Mouse (Mus musculus) MEL (cell line): ENCODE data around the gene Slc35f6. TPM values are rescaled to one million over a fixed set of nuclear protein-coding genes. Genes with fewer than 3 reads are reported as not detected.
A peak's percentile ranks its signal among the peaks of the same experiment; 100 is the strongest.

Experiments
- DNase-seq: peaks from one replicate; pipeline ENCODE4 v3.0.0; 2011; ENCODE audit warnings: low read depth, low spot score
- H3K27ac ChIP-seq: 2 replicates; pipeline ENCODE4 v1.5.1; 2012; ENCODE audit warnings: low read depth, mild to moderate bottlenecking, control low read depth, low read length, moderate library complexity; ENCODE audit not compliant: control insufficient read depth
- H3K27me3 ChIP-seq, 2 experiments: fragments of 150-350 bp in 1 of 2; sonication (generic) in 1 of 2; 2 replicates each; pipeline ENCODE4 v1.6.1; 2012; ENCODE audit warnings: low read length in 2 of 2, mild to moderate bottlenecking in 2 of 2, improper control_type of control experiment in 1 of 2, moderate library complexity in 1 of 2; ENCODE audit not compliant: insufficient read depth in 2 of 2, control insufficient read depth in 1 of 2
- H3K36me3 ChIP-seq, 2 experiments: 2 replicates each; pipeline ENCODE4 v1.6.1; 2012 to 2014; ENCODE audit warnings: low read length in 2 of 2, improper control_type of control experiment in 1 of 2, inconsistent platforms in 1 of 2, mild to moderate bottlenecking in 1 of 2; ENCODE audit not compliant: insufficient read depth in 2 of 2, control insufficient read depth in 1 of 2
- H3K4me1 ChIP-seq, 2 experiments: fragments of 150-350 bp in 1 of 2; sonication (generic) in 1 of 2; 2 replicates each; pipeline ENCODE4 v1.6.1; 2012; ENCODE audit warnings: low read length in 2 of 2, improper control_type of control experiment in 1 of 2, mild to moderate bottlenecking in 1 of 2; ENCODE audit not compliant: insufficient read depth in 2 of 2, control insufficient read depth in 1 of 2
- H3K4me3 ChIP-seq, 2 experiments: fragments of 150-350 bp in 1 of 2; sonication (generic) in 1 of 2; 2 replicates each; pipeline ENCODE4 v1.5.1; 2012; ENCODE audit warnings: low read depth in 2 of 2, low read length in 2 of 2, mild to moderate bottlenecking in 2 of 2, moderate library complexity in 2 of 2, control low read depth in 1 of 2, improper control_type of control experiment in 1 of 2; ENCODE audit not compliant: control insufficient read depth in 1 of 2, insufficient read depth in 1 of 2
- H3K79me2 ChIP-seq: 2 replicates; pipeline ENCODE4 v1.6.1; 2012; ENCODE audit warnings: mild to moderate bottlenecking, low read length, moderate library complexity; ENCODE audit not compliant: control insufficient read depth, poor library complexity, insufficient read depth
- H3K9ac ChIP-seq: 2 replicates; pipeline ENCODE4 v1.6.1; 2012; ENCODE audit warnings: low read depth, mild to moderate bottlenecking, control low read depth, low read length, moderate library complexity; ENCODE audit not compliant: control insufficient read depth, poor library complexity, severe bottlenecking
- H3K9me3 ChIP-seq: fragments of 150-350 bp; sonication (generic); replicated peaks from 2 replicates; pipeline ENCODE4 v1.6.1; 2012; ENCODE audit warnings: mild to moderate bottlenecking, low read length, improper control_type of control experiment, moderate library complexity; ENCODE audit not compliant: insufficient read depth
- CHD1 ChIP-seq: IDR thresholded peaks from 2 replicates; pipeline ENCODE4 v1.6.1; 2012; ENCODE audit warnings: low read depth, mild to moderate bottlenecking, inconsistent platforms, low read length, improper control_type of control experiment
- ELF1 ChIP-seq: IDR thresholded peaks from 2 replicates; pipeline ENCODE4 v1.6.1; 2014; ENCODE audit warnings: low read depth, mild to moderate bottlenecking, inconsistent platforms, low read length, improper control_type of control experiment, moderate library complexity
- EP300 ChIP-seq, 2 experiments: IDR thresholded peaks; 2 replicates each; pipeline ENCODE4 v1.6.1; 2011; ENCODE audit warnings: improper control_type of control experiment in 2 of 2, low read length in 2 of 2, low read depth in 1 of 2, mild to moderate bottlenecking in 1 of 2
- GABPA ChIP-seq: IDR thresholded peaks from 2 replicates; pipeline ENCODE4 v1.6.1; 2012; ENCODE audit warnings: low read depth, mild to moderate bottlenecking, inconsistent platforms, low read length, improper control_type of control experiment, moderate library complexity
- GATA1 ChIP-seq: IDR thresholded peaks from 2 replicates; pipeline ENCODE4 v1.6.1; 2011; ENCODE audit warnings: low read depth, low read length, improper control_type of control experiment
- HCFC1 ChIP-seq: IDR thresholded peaks from 2 replicates; pipeline ENCODE4 v1.6.1; 2012; ENCODE audit warnings: low read depth, mild to moderate bottlenecking, inconsistent platforms, low read length, improper control_type of control experiment, moderate library complexity
- JUND ChIP-seq: IDR thresholded peaks from 2 replicates; pipeline ENCODE4 v1.6.1; 2011; ENCODE audit warnings: low read depth, mild to moderate bottlenecking, improper control_type of control experiment, low read length
- KAT2A ChIP-seq: conservative IDR thresholded peaks from 2 replicates; pipeline ENCODE4 v1.6.1; 2012; ENCODE audit warnings: low read depth, low read length, improper control_type of control experiment, inconsistent platforms
- MAFK ChIP-seq: IDR thresholded peaks from 2 replicates; pipeline ENCODE4 v1.6.1; 2011; ENCODE audit warnings: low read depth, mild to moderate bottlenecking, low read length, improper control_type of control experiment, borderline replicate concordance
- MAX ChIP-seq: IDR thresholded peaks from 2 replicates; pipeline ENCODE4 v1.6.1; 2011; ENCODE audit warnings: low read length, improper control_type of control experiment
- MAZ ChIP-seq: IDR thresholded peaks from 2 replicates; pipeline ENCODE4 v1.6.1; 2012; ENCODE audit warnings: low read depth, mild to moderate bottlenecking, inconsistent platforms, low read length, improper control_type of control experiment
- MEF2A ChIP-seq: IDR thresholded peaks from 2 replicates; pipeline ENCODE4 v1.6.1; 2014; ENCODE audit warnings: low read depth, mild to moderate bottlenecking, inconsistent platforms, low read length, improper control_type of control experiment; ENCODE audit not compliant: poor library complexity, insufficient replicate concordance, severe bottlenecking; ENCODE audit errors: extremely low read depth
- MXI1 ChIP-seq: IDR thresholded peaks from 2 replicates; pipeline ENCODE4 v1.6.1; 2011; ENCODE audit warnings: mild to moderate bottlenecking, low read depth, low read length, improper control_type of control experiment
- MYB ChIP-seq: IDR thresholded peaks from 2 replicates; pipeline ENCODE4 v1.6.1; 2011; ENCODE audit warnings: mild to moderate bottlenecking, low read depth, low read length, improper control_type of control experiment
- MYC ChIP-seq: IDR thresholded peaks from 2 replicates; pipeline ENCODE4 v1.6.1; 2011; ENCODE audit warnings: low read depth, mild to moderate bottlenecking, low read length, improper control_type of control experiment, moderate library complexity
- NELFE ChIP-seq: IDR thresholded peaks from 2 replicates; pipeline ENCODE4 v1.6.1; 2011; ENCODE audit warnings: low read depth, low read length, improper control_type of control experiment
- NRF1 ChIP-seq: IDR thresholded peaks from 2 replicates; pipeline ENCODE4 v1.6.1; 2014; ENCODE audit warnings: low read depth, mild to moderate bottlenecking, inconsistent platforms, low read length, improper control_type of control experiment, moderate library complexity; ENCODE audit not compliant: poor library complexity, insufficient read depth, severe bottlenecking
- POLR2A ChIP-seq, 2 experiments: IDR thresholded peaks; 2 replicates each; pipeline ENCODE4 v1.6.1; 2011 to 2012; ENCODE audit warnings: low read length in 2 of 2, mild to moderate bottlenecking in 2 of 2, control low read depth in 1 of 2, improper control_type of control experiment in 1 of 2, low read depth in 1 of 2, moderate library complexity in 1 of 2; ENCODE audit not compliant: control insufficient read depth in 1 of 2, insufficient read depth in 1 of 2, poor library complexity in 1 of 2
- POLR2AphosphoS2 ChIP-seq: IDR thresholded peaks from 2 replicates; pipeline ENCODE4 v1.6.1; 2011; ENCODE audit warnings: low read length, improper control_type of control experiment
- POLR2AphosphoS5 ChIP-seq: IDR thresholded peaks from 2 replicates; pipeline ENCODE4 v1.6.1; 2012; ENCODE audit warnings: low read depth, borderline replicate concordance, mild to moderate bottlenecking, inconsistent platforms, low read length, moderate library complexity, mixed read lengths
- RCOR1 ChIP-seq: IDR thresholded peaks from 2 replicates; pipeline ENCODE4 v1.6.1; 2012; ENCODE audit warnings: low read depth, mild to moderate bottlenecking, inconsistent platforms, low read length, improper control_type of control experiment
- SIN3A ChIP-seq: IDR thresholded peaks from 2 replicates; pipeline ENCODE4 v1.6.1; 2012; ENCODE audit warnings: low read length, improper control_type of control experiment, inconsistent platforms
- SMC3 ChIP-seq: IDR thresholded peaks from 2 replicates; pipeline ENCODE4 v1.6.1; 2011; ENCODE audit warnings: low read depth, low read length, improper control_type of control experiment
- TAL1 ChIP-seq: IDR thresholded peaks from 2 replicates; pipeline ENCODE4 v1.6.1; 2012; ENCODE audit warnings: mild to moderate bottlenecking, inconsistent platforms, low read length, moderate library complexity, mixed read lengths
- TBP ChIP-seq: IDR thresholded peaks from 2 replicates; pipeline ENCODE4 v1.8.0; 2011; ENCODE audit warnings: low read depth, low read length, improper control_type of control experiment
- TCF12 ChIP-seq: IDR thresholded peaks from 2 replicates; pipeline ENCODE4 v1.6.1; 2014; ENCODE audit warnings: low read depth, mild to moderate bottlenecking, inconsistent platforms, low read length, improper control_type of control experiment, moderate library complexity
- UBTF ChIP-seq: IDR thresholded peaks from 2 replicates; pipeline ENCODE4 v1.6.1; 2012; ENCODE audit warnings: low read depth, mild to moderate bottlenecking, inconsistent platforms, low read length, improper control_type of control experiment, moderate library complexity, borderline replicate concordance; ENCODE audit not compliant: insufficient read depth
- USF1 ChIP-seq: IDR thresholded peaks from 2 replicates; pipeline ENCODE4 v1.6.1; 2014; ENCODE audit warnings: low read depth, mild to moderate bottlenecking, inconsistent platforms, low read length, improper control_type of control experiment, moderate library complexity
- USF2 ChIP-seq, 2 experiments: IDR thresholded peaks; 2 replicates each; pipeline ENCODE4 v1.6.1; 2011 to 2012; ENCODE audit warnings: improper control_type of control experiment in 2 of 2, low read length in 2 of 2, borderline replicate concordance in 1 of 2, inconsistent platforms in 1 of 2, low read depth in 1 of 2, mild to moderate bottlenecking in 1 of 2; ENCODE audit not compliant: insufficient read depth in 1 of 2
- ZKSCAN1 ChIP-seq: IDR thresholded peaks from 2 replicates; pipeline ENCODE4 v1.6.1; 2012; ENCODE audit warnings: low read depth, mild to moderate bottlenecking, inconsistent platforms, low read length, improper control_type of control experiment, moderate library complexity
- ZMIZ1 ChIP-seq: IDR thresholded peaks from 2 replicates; pipeline ENCODE4 v1.6.1; 2012; ENCODE audit warnings: low read depth, mild to moderate bottlenecking, inconsistent platforms, low read length, improper control_type of control experiment, moderate library complexity
- ZNF384 ChIP-seq: IDR thresholded peaks from 2 replicates; pipeline ENCODE4 v1.6.1; 2012; ENCODE audit warnings: low read depth, mild to moderate bottlenecking, inconsistent platforms, low read length, improper control_type of control experiment
- polyA plus RNA-seq, 2 experiments: library from polyadenylated mRNA; stranded (reverse) in 1 of 2; unstranded in 1 of 2; fragments of >175 nt in 1 of 2; fragments of >200 nt in 1 of 2; gene quantifications; 2 replicates each; pipeline versions ENCODE4 v1.2.1 to v1.2.4; 2012; ENCODE audit warnings: low replicate concordance in 2 of 2, low read depth in 1 of 2; ENCODE audit not compliant: insufficient read length in 2 of 2, insufficient read depth in 1 of 2, missing spikeins in 1 of 2
- total RNA-seq: library from RNA; depleted of rRNA; stranded (reverse); fragments of 300-350 nt; gene quantifications from 2 replicates; pipeline ENCODE4 v1.2.3, GENCODE M21; 2012

Slc35f6 gene
- total and polyA plus RNA-seq, 3 experiments, result 18.0 to 32.4 TPM; not detected in 1

- TF ChIP-seq ZNF384 (no peak), NELFE (peak; percentile 20), MYB (no peak), MAX (peak; percentile 54; the same call in 1 of the 2 replicates), NRF1 (no peak), USF1 (no peak), GATA1 (no peak), MAFK (no peak), ZMIZ1 (peak; percentile 58; the same call in 1 of the 2 replicates), USF2 (IDR thresholded peaks at IDR 0.05; ENCODE audit: borderline replicate concordance in 1 of 2, insufficient read depth in 1 of 2, low read depth in 1 of 2, low read length in 2 of 2) (no peak), POLR2AphosphoS5 (no peak), SIN3A (no peak; the same call in none of the 2 replicates)
Measured at GRCm38 (mm10) chr5:30668637-30669495, 21.1 kb downstream of the Slc35f6 start (continued).

DNA sequence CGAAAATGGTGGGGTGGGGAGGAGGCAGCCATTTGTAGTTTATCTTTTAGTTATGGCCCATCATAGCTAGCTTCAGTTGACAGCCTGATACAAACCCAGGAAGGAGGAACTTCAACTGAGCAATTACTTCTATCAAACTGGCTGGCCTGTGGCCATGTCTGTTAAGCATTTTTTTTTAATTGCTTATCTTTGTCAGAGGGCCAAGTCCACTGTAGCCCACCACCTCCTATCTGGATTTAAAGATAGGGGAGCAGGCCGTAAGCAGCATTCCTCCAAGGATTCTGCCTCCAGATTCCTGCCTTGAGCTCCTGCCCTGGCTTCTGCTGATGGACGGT, 21.7 kb downstream of the Slc35f6 start:
- DNase-seq, result peak; percentile 93
- no peaks in the 10 kb centered on the region for H3K9me3 ChIP-seq
- peak overlapping the region; percentile 92 for H3K27ac ChIP-seq
- H3K36me3 ChIP-seq, result peaks cover 43 to 46% of the 10 kb centered on the region in 2 experiments
- peaks cover 15 to 26% of the 10 kb centered on the region in 2 experiments for H3K4me1 ChIP-seq
- H3K9ac ChIP-seq, result peak overlapping the region; percentile 90
- peaks cover 44% of the 10 kb centered on the region for H3K79me2 ChIP-seq
- H3K27me3 ChIP-seq, result no peaks in the 10 kb centered on the region
- peak overlapping the region; percentile 88 to 97 for H3K4me3 ChIP-seq
- TF ChIP-seq POLR2A (IDR thresholded peaks at IDR 0.05; ENCODE audit: control insufficient read depth in 1 of 2, insufficient read depth in 1 of 2, low read depth in 1 of 2, low read length in 2 of 2, poor library complexity in 1 of 2), result 0 out of 4 replicates have a peak, but pooled peaks of 1 of the 2 experiments have one; percentile 34
- peak; percentile 93 for TF ChIP-seq MYB
- TF ChIP-seq GATA1, result peak; percentile 97
- no peak for TF ChIP-seq JUND
- peak; percentile 28 for TF ChIP-seq NELFE
- TF ChIP-seq MEF2A, result no peak
- peak; percentile 99 for TF ChIP-seq ZNF384
- no peak for TF ChIP-seq SMC3
- peak; percentile 94 for TF ChIP-seq TCF12
- TF ChIP-seq SIN3A, result peak; percentile 94
- peak; percentile 90 to 95 for TF ChIP-seq EP300 (IDR thresholded peaks at IDR 0.05; ENCODE audit: low read depth in 1 of 2, low read length in 2 of 2)
- peak; percentile 83 for TF ChIP-seq MAZ
- peak; percentile 52 for TF ChIP-seq HCFC1
- TF ChIP-seq MYC, result peak; percentile 74
- TF ChIP-seq ELF1, result peak; percentile 58; the same call in 1 of the 2 replicates
- no peak for TF ChIP-seq CHD1
- 0 out of 2 replicates have a peak, but pooled peaks have one; percentile 60 for TF ChIP-seq TBP
- TF ChIP-seq KAT2A, result no peak; the same call in 1 of the 2 replicates
- no peak for TF ChIP-seq UBTF
- TF ChIP-seq RCOR1, result peak; percentile 85; the same call in 1 of the 2 replicates
- TF ChIP-seq TAL1, result peak; percentile 76
- peak; percentile 30; the same call in 1 of the 2 replicates for TF ChIP-seq MAX
- TF ChIP-seq POLR2AphosphoS2, result 0 out of 2 replicates have a peak, but pooled peaks have one; percentile 41
- peak; percentile 58 for TF ChIP-seq MXI1
- no peak; the same call in 1 of the 2 replicates for TF ChIP-seq ZKSCAN1
- TF ChIP-seq GABPA, result no peak
